Mouse (Mus musculus) layer of hippocampus, adult 2 months (tissue): ENCODE measurements around the gene Atxn1. TPM values are rescaled to one million over a fixed set of nuclear protein-coding genes. Genes with fewer than 3 reads are reported as not detected.

Source experiments
- DNase-seq, 2 experiments: peaks; one replicate each; pipeline ENCODE4 v3.0.0; 2022; ENCODE audit warnings: low spot score in 2 of 2
- H3K27ac ChIP-seq: fragments of 200-600 bp; 2 replicates; pipeline ENCODE4 v1.8.1; 2022
- H3K4me3 ChIP-seq: fragments of 200-600 bp; 2 replicates; pipeline ENCODE4 v1.8.1; 2022; ENCODE audit warnings: mild to moderate bottlenecking
- CTCF ChIP-seq: fragments of 200-600 bp; conservative IDR thresholded peaks from 2 replicates; pipeline ENCODE4 v1.8.1; 2022; ENCODE audit warnings: antibody characterized with exemption, mild to moderate bottlenecking, moderate library complexity
- total RNA-seq, 2 experiments: library from RNA; stranded (reverse); gene quantifications; 2 replicates each; pipeline ENCODE4 v1.2.3; 2021

Atxn1 gene
- total RNA-seq, 2 experiments from 2014 or later, result 128 to 131 TPM

DNA sequence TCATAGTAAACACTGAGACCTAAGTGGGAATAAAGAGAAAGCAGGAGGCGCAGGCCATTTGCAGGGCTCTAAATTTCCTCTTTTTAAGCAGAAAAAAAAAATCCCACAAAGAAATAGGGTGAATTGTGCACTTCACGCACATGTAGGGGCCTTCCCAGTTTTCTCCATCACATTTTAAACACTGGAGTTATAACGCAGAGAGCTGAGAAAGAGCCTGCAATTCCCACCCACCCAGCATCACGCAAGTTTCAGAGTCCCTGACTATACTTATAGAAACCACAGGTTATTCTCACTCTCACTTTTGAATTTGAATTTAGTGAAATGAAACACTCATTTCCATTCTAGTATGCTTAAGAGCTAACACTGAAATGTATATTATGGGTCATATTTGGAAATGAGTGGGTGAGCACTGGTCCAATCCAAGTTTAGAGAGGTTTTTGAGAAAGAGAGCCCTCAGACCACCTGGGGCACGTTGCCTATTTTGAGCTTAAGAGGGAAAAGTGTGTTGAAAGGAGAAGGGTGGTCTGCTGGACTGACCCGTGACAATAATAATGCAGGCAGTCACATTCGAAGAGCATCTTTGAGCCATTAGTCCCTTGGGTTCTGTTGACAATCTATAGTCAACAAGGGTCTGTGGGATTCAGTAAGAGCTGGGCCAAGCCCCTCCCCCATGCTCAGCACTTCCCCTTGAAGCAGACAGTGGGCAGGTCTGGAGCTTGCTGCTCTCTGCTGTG, 279.1 kb downstream of the Atxn1 start:
- H3K27ac ChIP-seq, result no peak overlapping the region
- no peak for TF ChIP-seq CTCF
- no peak for DNase-seq
- no peak overlapping the region for H3K4me3 ChIP-seq

DNA sequence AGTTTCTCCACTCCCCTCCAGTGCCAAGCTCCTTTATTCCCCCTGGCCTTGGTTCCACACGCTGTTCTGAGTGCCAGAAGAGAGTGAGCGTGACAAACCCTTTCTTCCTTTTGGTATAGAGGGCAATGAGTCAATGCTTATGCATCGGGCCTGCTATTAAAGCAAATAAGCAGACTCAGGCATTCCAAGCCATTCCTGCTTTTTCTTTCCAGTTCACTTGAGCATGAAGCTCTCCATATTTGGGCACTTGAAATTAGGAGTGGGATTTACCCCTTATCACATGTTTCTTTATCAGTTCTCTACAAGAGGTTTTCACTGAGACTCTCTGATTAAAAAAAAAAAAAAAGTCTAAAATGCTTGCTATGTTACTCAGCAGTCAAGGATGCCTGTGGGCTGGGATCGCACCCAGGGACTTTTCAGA, 279.9 kb downstream of the Atxn1 start:
- TF ChIP-seq CTCF, result no peak
- DNase-seq, result no peak
- Histone ChIP-seq H3K27ac (no peak overlapping the region), H3K4me3 (no peak overlapping the region)

DNA sequence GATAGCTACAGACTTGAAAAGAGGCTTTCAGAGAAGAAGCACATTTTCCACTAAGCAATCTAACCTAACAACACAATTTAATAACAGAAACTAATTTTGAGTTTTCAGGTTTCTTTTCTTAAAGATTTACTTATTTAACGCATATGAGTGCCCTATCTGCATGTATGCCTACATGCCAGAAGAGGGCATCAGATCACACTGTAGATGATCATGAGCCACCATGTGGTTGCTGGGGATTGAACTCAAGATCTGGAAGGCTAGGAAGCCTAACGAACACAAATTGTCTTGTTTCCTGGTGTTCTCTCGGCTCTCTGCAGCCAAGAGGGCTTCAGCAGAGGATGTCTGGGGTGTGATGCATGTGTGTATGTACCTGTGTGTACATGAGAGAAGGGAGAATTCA, 280.8 kb downstream of the Atxn1 start:
- no peak for DNase-seq
- TF ChIP-seq CTCF, result peak; percentile 78
- H3K4me3 ChIP-seq, result no peak overlapping the region

GRCm38 (mm10) chr13:45681196-45681595, 283.6 kb downstream of the Atxn1 start:
- no peak overlapping the region for H3K27ac ChIP-seq
- DNase-seq, result no peak
- no peak overlapping the region for H3K4me3 ChIP-seq

More for the DNA sequence above, 280.8 kb downstream of the Atxn1 start:
- no peak overlapping the region for H3K27ac ChIP-seq

DNA sequence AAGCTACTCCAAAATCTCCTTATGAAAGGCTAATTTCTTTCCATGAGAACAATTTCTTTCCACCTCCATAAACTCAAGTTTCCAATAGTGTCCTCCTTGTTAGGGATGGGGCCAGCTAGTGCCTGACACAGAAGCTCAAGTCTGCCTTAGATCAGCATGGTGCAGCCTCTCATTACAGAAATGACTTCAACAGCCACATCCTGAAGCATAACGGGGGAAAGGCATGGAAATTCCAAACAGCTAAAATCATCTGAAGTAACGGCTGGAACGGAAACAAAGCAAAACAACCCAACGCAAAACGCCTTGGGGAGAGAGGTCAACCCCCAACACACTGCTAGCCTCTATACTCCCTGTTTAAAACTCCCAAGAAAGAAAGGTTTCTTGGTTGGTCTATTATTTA, 284.2 kb downstream of the Atxn1 start:
- no peak overlapping the region for H3K4me3 ChIP-seq
- DNase-seq, result no peak
- TF ChIP-seq CTCF, result no peak
- H3K27ac ChIP-seq, result no peak overlapping the region

More at GRCm38 (mm10) chr13:45681196-45681595, 283.6 kb downstream of the Atxn1 start:
- TF ChIP-seq CTCF, result no peak

GRCm38 (mm10) chr13:45679096-45679495, 285.7 kb downstream of the Atxn1 start:
- TF ChIP-seq CTCF, result no peak
- H3K27ac ChIP-seq, result no peak overlapping the region
- no peak for DNase-seq
- no peak overlapping the region for H3K4me3 ChIP-seq

- no peak for TF ChIP-seq CTCF
- Histone ChIP-seq H3K4me3 (no peak overlapping the region), H3K27ac (no peak overlapping the region)
These were observed 292.2 kb downstream of the Atxn1 start for GRCm38 (mm10) chr13:45672628-45673027.

GRCm38 (mm10) chr13:45669969-45670368, 294.8 kb downstream of the Atxn1 start:
- Histone ChIP-seq H3K4me3 (no peak overlapping the region), H3K27ac (peak overlapping the region; percentile 70)
- TF ChIP-seq CTCF, result no peak
- peak; percentile 35 to 54 for DNase-seq

More at GRCm38 (mm10) chr13:45672628-45673027, 292.2 kb downstream of the Atxn1 start:
- no peak for DNase-seq

GRCm38 (mm10) chr13:45662852-45663251, 302.0 kb downstream of the Atxn1 start:
- TF ChIP-seq CTCF, result no peak
- no peak for DNase-seq
- no peak overlapping the region for H3K4me3 ChIP-seq
- H3K27ac ChIP-seq, result peak overlapping the region; percentile 75

- no peak for DNase-seq
- H3K27ac ChIP-seq, result peak overlapping the region; percentile 75
- no peak overlapping the region for H3K4me3 ChIP-seq
- TF ChIP-seq CTCF, result no peak
These were observed 302.6 kb downstream of the Atxn1 start for GRCm38 (mm10) chr13:45662216-45662615.

DNA sequence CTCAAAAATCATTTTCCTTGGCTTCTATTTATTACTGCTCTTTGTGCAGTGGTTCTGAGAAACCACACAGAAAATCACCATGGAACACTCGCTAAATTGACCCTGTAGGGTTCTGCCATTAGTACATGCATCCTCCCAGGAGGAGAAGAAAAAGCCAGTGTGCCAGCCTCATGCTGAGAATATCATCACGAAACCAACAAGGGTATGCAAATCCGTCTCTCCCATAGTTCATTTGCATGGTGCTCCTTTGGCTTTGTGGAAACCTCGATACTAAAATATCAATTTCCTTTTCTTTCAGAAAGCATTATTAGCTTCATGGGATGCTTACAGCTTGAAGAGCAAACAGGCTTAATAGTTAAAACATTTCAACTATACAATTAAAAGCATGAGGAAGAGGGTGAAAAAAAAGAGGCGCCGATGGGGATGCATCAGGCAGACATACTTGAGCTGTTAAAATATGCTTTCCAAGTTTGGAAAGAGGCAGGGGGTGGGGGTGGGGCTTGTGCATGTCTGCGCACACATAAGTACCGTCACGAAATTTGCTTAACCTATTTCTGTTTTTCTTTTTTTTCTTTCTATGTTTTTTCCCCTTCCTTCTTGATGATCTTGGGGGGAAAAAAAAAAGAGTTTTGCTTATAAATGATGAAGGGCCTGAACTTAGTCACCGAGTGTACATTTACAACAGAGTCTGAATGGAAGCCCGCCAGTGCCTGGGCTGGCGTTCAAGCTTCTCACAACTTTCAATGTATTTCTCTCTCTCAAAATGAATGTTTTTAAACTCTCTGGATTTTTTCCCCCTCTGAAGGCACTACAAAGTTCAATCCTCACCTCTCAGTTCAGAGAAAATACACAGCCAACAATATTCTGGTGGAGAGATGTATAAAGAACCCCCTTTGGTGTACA, 303.3 kb downstream of the Atxn1 start:
- DNase-seq, result no peak
- peak overlapping the region; percentile 75 for H3K27ac ChIP-seq
- no peak overlapping the region for H3K4me3 ChIP-seq
- TF ChIP-seq CTCF, result no peak

DNA sequence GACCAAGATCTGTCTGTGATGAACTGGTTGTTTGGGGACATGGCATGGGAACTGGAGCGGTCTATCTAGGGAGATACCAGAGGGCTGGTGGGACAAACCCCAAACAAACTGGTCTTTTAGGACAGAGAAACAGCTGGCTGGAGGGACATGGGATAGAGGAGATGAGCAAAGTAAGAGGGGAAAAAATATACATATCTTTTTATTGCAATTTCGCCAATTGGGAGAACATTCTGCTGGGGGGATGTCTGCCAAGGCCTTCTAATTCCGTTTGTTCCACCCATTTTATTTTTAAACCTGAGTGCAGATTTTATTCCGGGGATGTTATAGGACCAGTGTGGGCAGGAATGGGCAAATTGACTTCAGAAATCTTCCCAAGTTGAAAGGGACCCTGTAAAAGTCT, 305.0 kb downstream of the Atxn1 start:
- TF ChIP-seq CTCF, result no peak
- H3K27ac ChIP-seq, result peak overlapping the region; percentile 84
- DNase-seq, result no peak
- no peak overlapping the region for H3K4me3 ChIP-seq

- TF ChIP-seq CTCF, result no peak
- DNase-seq, result no peak
- no peak overlapping the region for H3K27ac ChIP-seq
These were observed 306.5 kb downstream of the Atxn1 start for GRCm38 (mm10) chr13:45658343-45658742.

DNA sequence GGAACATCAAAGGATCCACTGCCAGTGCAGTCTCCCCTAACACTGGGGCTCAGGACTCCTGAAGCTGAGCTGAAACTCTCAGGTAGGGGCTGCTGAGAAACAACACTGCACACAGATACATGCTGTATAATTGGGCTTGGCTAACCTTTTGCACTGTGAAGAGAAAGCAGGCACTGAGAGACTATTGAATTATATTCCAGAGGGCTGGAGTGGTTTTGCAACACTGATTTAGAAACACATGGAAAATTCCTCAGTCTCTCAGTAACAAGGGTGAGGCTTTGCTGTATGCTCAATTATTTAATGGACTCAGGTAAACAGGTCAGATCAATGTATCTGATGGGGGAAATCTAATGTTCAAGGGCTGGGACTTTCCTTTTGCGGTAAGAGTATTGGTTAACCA, 307.6 kb downstream of the Atxn1 start:
- TF ChIP-seq CTCF, result no peak
- H3K27ac ChIP-seq, result no peak overlapping the region
- DNase-seq, result no peak
- no peak overlapping the region for H3K4me3 ChIP-seq

More at GRCm38 (mm10) chr13:45658343-45658742, 306.5 kb downstream of the Atxn1 start:
- no peak overlapping the region for H3K4me3 ChIP-seq
